Mouse (Mus musculus) cerebellum, postnatal 14 days (tissue): Measurements from ENCODE around the gene Pcp4l1.
A peak's percentile ranks its signal among the peaks of the same experiment; 100 is the strongest.

ENCODE experiments used
- DNase-seq, 2 experiments: peaks; one replicate each; pipeline ENCODE4 v3.0.0; 2021; ENCODE audit warnings: mixed read lengths in 2 of 2

Pcp4l1 gene

DNA sequence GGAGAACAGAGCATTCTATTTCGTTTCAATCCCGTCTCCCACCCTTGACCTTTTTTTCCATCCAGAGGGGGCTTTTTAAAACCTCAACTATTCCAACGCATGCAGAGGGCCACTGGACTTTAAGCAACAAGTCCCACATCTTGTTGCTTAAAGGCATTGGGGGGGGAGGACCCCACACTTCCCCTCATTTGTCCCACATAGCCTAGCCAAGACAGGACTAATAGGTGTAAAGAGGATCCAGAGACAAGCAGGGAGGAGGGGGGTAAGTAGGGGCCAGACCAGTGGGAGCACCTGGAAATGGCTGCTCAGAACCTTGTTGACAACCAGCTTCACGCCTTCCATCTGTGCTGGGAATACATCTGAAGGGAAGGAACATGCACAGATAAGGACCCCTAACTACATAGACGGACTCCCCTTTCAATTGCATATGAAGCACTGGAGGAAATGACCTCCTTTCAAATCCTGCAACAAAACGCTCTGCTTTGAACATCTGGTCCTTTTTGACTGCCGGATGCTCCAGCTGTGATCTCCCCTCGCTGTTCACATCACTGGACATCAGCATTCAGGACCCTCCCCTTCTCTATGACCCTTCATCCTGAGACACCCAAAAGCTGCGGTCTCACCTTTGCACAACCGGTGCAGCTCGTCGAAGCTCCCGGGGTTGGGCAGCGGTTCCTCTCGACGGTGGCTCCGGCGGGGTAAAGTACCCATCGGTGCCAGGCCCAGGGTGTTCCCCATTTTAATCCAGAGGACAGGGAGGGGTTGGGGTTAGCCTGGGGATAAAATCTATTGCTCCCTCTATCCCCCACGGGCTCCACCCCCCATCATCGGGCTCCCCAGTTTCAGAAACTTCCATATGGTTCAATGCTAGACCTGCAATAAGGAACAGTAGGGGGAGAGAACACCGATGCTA, 25.5 kb upstream of the Pcp4l1 start:
- peak in 1 of 2 experiments; percentile 45 for DNase-seq

- peak; percentile 93 to 96 for DNase-seq
Observed at GRCm38 (mm10) chr1:171220871-171221270, 24.8 kb upstream of the Pcp4l1 start.

DNA sequence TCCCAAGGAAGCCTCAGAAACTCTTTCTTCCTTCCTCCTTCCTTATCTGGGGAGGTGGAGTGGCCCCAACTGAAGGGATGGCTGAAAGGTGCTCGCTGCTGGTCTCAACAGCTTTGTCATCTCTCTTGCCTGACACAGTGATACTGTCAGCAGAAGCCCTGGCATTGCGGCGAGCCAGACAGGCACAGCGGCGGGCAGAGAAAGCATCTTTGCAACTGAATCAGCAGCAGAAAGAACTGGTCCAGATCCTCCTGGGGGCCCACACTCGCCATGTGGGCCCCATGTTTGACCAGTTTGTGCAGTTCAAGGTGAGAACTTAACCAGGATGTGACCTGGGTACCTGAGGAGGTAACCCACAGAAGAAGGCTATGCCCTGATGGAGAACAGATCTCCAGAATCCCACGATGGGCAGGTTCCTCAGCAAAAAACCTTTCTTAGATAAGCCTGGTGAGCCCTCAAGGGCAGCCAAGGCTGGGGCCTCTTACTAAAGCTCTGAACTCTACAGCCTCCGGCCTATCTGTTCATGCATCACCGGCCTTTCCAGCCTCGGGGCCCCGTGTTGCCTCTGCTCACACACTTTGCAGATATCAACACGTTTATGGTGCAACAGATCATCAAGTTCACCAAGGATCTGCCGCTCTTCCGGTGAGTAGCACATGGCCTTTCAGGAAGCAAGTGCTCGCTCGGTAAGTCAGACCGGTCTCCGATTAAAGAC, 20.3 kb upstream of the Pcp4l1 start:
- no peak for DNase-seq

DNA sequence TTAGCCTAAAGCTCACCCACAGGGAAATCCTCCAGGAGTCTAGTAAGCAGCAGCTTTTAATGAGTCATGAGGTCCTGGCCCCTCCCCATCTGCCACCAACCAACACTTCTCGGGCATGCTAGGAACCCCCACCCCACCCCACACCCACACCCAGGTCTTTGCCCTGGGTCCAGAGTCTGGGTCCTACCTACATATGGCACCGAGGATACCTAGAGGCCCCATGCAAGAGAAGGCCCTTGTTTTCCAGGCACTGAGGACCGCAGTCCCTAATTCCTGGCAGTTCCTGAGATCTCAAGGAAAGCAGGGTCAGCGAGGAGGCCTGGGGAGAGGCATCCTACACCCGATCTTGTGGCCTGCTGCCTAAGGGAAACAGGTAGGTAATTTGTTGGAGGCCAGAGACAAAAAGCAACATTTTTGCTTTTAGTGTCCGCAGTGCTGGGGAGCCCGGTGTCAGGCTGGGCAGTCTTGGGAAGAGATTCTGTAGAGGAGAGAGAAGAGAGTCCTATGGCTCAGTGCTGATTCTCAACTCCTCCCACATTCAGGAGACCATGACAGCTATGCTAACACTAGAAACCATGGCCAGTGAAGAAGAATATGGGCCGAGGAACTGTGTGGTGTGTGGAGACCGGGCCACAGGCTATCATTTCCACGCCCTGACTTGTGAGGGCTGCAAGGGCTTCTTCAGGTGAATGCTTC, 17.9 kb upstream of the Pcp4l1 start, which contains the start of gene Nr1i3:
Gene Nr1i3 (plus strand): TSS at position 170 of the 696 bp plus-strand sequence.
- DNase-seq: no peak

DNA sequence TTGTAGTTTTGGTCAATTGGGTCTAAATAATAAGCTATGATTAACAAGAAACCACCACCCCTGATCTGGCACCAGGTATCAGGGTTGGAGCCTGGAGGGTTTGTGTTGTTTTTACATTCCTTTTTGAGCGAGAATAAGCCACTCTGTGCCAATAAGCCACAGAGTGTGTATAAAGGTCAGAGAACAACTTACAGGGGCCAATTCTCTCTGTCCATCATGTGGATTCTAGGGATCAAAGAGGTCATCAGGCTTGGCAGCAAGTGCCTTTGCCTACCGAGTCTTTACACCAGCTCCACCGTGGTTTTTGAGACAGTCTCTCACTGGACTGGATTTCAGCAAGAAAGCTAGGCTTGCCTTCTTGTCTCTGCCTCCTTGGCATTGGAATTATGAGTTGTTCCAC, 16.8 kb upstream of the Pcp4l1 start:
- no peak for DNase-seq

DNA sequence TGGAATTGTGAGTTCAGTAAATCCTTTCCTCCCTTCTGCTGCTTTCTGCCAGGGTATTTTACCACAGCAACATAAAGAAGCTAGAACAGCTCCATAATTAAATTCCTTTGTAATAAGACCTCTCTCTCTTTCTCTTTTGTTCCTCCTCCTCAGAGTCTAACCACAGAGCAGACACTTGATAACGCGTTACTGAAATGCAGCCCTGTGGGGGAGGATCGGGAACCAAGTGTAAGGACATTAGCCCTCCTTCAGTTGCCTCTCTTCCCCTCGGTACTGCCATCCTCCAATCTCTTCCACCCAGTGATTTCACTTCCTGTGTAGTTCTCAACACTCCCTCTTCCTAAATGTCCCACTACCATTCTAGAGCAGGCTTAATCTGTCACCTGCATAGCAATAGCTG, 13.3 kb upstream of the Pcp4l1 start:
- no peak for DNase-seq

DNA sequence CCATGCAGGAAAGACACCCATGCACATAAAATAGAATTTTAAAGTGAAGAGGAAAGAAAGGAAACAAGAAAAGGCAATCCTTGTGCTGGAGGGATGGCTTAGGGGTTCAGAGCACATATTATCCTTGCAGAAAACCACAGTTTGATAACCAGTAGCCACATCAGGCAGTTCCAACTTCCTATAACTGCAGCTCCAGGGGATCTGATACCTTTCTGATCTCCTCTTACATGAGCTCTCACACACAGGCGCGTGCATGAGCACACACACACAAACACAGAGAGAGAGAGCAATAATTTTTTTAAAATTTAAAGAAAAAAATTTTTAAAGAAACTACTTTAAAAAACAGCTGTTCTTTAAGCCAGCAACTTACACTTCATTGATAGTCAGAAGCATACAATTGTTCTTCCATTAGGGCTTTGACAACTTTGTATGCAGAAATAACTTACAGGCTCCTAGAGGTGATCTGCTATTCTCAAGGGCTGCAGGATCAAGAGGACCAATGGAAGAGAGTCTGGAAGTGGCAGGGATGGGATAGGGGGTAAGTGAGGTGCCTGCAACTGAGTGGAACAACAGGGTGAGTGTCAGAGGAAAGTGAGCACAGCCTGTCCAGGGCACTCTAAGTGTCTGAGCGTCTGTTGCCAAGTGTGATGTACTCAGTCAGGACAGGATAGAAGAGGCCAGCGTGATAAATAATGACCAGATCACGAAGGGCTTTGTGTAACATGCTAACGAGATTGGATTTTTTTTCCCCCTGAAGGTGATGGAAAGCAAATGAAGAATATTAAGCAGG, 9.8 kb upstream of the Pcp4l1 start:
- DNase-seq: no peak

GRCm38 (mm10) chr1:171204249-171204644, 8.2 kb upstream of the Pcp4l1 start:
- DNase-seq: no peak

GRCm38 (mm10) chr1:171203471-171204248, 7.6 kb upstream of the Pcp4l1 start:
- DNase-seq: no peak

GRCm38 (mm10) chr1:171200769-171201168, 4.7 kb upstream of the Pcp4l1 start:
- DNase-seq: no peak

- DNase-seq: no peak
Observed at GRCm38 (mm10) chr1:171199532-171199931, 3.5 kb upstream of the Pcp4l1 start.

DNA sequence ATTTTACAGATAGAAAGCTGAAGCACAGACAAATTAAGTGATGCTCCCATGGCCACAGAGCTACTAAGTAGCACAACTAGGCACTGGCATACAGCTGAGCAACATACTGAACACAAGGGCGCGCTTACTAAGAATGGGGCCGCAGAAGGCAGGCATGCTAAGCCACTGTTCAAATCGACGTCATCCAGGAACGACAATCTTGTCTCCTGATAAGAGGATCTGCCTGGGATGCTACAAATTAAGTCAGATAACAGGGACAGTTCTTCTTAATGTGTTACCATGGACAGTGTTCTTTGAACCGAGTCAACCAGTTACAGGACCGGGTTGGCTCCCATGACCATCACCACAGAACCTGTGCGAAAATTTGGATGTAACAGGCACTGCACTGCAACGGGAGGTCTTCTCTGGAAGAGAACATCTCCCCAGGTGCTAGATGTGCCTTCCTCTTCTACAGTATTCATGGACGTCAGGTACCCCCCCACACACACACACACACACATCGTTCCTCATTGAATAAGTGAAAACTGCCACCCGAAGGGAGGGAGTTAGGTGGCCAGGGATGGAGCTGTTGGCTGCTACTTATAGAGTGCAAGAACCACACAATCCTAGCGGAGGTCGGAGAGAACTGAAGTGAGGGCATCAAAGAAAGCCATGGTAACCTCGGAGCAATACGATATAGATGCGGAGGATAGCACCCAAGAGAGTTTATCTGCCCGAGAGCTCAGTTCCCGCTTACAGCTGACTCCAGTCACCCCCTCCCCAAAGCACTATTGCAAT, 834 bp downstream of the Pcp4l1 start:
- DNase-seq: no peak

- no peak for DNase-seq
Observed at GRCm38 (mm10) chr1:171193911-171194830, 1.9 kb downstream of the Pcp4l1 start.

DNA sequence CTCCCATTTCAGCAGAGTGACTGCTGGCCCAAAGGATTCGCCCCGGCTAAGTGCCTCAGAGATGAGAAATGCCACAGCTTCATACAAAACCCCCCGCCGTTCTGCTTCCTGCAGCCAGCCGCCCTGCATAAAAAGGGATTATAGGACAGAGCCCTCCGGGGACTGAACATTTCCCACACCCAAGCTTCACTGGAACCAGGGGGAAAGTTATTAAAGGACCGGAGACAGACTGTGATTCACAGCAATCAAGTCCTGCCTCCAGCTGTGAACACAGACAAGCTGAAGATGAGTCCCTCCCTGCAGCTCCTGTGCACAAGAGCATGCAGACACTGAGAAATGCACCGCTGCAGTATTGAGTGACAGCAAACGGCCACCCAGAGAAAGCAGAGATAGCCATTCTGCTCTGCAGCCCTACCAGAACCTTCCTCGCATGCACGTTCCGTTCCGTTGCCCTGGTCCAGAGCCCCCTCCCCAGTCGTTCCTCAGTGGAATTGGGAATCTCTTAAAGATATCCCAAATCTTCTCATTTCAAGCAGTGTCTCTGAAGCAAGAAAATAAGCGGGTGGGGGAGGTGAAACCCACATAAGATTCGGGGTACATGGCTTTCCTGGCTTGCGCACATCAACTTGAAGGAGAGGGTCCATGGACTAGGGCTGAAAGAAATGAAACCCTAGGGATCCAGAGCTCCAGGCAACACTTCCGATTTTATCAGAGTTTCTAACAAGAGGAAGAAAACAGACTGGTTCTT, 2.8 kb downstream of the Pcp4l1 start:
- no peak for DNase-seq

DNA sequence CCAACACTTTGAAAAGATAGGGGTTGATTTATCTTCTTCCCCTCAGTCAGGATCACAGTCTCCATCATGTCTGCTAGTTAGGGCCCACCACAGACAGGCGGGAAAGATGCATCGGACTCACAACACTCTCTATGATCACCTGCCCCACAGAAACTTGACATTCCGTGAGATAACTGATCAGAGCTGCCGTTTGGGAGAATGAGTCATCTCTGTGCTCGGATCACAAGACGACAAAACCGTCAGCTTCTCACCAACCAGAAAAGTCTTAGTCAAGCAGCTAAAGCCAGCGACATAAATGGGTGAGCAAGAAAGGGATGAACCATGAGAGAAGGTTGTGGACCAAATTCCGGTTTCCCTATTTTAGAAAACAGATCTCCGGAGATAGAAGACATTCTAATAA, 3.8 kb downstream of the Pcp4l1 start:
- DNase-seq: no peak

DNA sequence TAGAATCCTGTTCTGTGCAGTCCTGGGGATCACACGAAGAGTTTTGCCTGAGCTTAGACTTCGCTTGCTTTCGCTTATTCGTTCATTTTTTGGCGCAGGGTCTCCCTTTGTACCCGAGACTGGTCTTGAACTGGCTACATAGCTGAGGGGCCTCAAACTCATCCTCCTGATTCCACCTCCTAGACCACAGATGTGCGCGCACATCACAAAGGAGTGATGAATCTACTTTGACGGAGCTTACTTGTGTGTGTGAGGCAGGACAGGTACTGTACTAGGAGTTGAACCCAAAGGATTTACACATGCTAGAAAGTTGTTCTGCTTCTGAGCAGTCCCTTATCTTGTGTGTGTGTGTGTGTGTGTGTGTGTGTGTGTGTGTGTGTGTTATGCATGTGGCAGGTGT, 5.2 kb downstream of the Pcp4l1 start:
- no peak for DNase-seq

- DNase-seq: peak in 1 of 2 experiments; percentile 6
Observed at GRCm38 (mm10) chr1:171189476-171190114, 6.5 kb downstream of the Pcp4l1 start.

- DNase-seq: no peak
Observed at GRCm38 (mm10) chr1:171189046-171189445, 7.0 kb downstream of the Pcp4l1 start.
